Mouse (Mus musculus) neural tube, embryonic 11.5 days (tissue): Measurements from ENCODE around the gene Lepr. TPM values are rescaled to one million over a fixed set of nuclear protein-coding genes. Genes with fewer than 3 reads are reported as not detected.

Experiments
- ATAC-seq: fragments of 200-750 bp; cut with Nextera tagmentation; 2 replicates; pipeline ENCODE4 v1.8.0; 2017; ENCODE audit warnings: moderate number of reproducible peaks, mild to moderate bottlenecking, moderate TSS enrichment, moderate library complexity; ENCODE audit not compliant: insufficient read depth, low FRiP score, low TSS enrichment
- DNase-seq: peaks from one replicate; pipeline ENCODE4 v3.0.0-alpha.2; 2015; ENCODE audit warnings: low spot score
- H3K27ac ChIP-seq: fragments of 300-500 bp; sonication (generic); 2 replicates; pipeline ENCODE4 v1.5.1; 2014; ENCODE audit warnings: low read depth, mild to moderate bottlenecking, low read length
- H3K27me3 ChIP-seq: fragments of 300-500 bp; sonication (generic); 2 replicates; pipeline ENCODE4 v1.6.1; 2014; ENCODE audit warnings: mild to moderate bottlenecking, low read length, mixed read lengths; ENCODE audit not compliant: control insufficient read depth, insufficient read depth
- H3K36me3 ChIP-seq: fragments of 300-500 bp; sonication (generic); 2 replicates; pipeline ENCODE4 v1.6.1; 2014; ENCODE audit warnings: mild to moderate bottlenecking, low read length, moderate library complexity, mixed read lengths; ENCODE audit not compliant: control insufficient read depth, insufficient read depth
- H3K4me1 ChIP-seq: fragments of 300-500 bp; sonication (generic); 2 replicates; pipeline ENCODE4 v1.6.1; 2014; ENCODE audit warnings: low read length, mixed read lengths; ENCODE audit not compliant: control insufficient read depth, insufficient read depth
- H3K4me2 ChIP-seq: fragments of 300-500 bp; sonication (generic); 2 replicates; pipeline ENCODE4 v1.6.1; 2014; ENCODE audit warnings: low read depth, mild to moderate bottlenecking, moderate library complexity
- H3K4me3 ChIP-seq: fragments of 300-500 bp; sonication (generic); 2 replicates; pipeline ENCODE4 v1.5.1; 2014; ENCODE audit warnings: low read depth, low read length
- H3K9ac ChIP-seq: fragments of 300-500 bp; sonication (generic); 2 replicates; pipeline ENCODE4 v1.6.1; 2014; ENCODE audit warnings: mild to moderate bottlenecking, low read length
- H3K9me3 ChIP-seq: fragments of 300-500 bp; sonication (generic); 2 replicates; pipeline ENCODE4 v1.6.1; 2016; ENCODE audit warnings: low read length; ENCODE audit not compliant: control insufficient read depth
- WGBS: fragments of 180-500 bp; shearing (Covaris S2); extraction: QIAGEN DNeasy Blood & Tissue Kit; methylation state at CpG from one replicate; pipeline ENCODE4 v1.1.7; 2014; 5-methylcytosine and 5-hydroxymethylcytosine counted together
- polyA plus RNA-seq: library from polyadenylated mRNA; unstranded; fragments of >200 nt; fragmentation: Nextera tagmentation; extraction: Ambion mirVana; gene quantifications from 2 replicates; pipeline ENCODE4 v1.2.1, GENCODE M21; 2014

Gene Lepr
- polyA plus RNA-seq, 1 experiment from 2014 or later: 5.5 TPM

- Histone ChIP-seq H3K36me3 (no peaks in the 10 kb centered on the region), H3K27me3 (no peaks in the 10 kb centered on the region), H3K4me2 (no peak overlapping the region), H3K4me3 (no peak overlapping the region), H3K27ac (no peak overlapping the region), H3K9ac (no peak overlapping the region), H3K4me1 (no peaks in the 10 kb centered on the region), H3K9me3 (no peaks in the 10 kb centered on the region)
- DNase-seq (no peak), ATAC-seq (no peak)
- 92% methylated on average over 4 of the region's 4 CpGs for WGBS
Measured at GRCm38 (mm10) chr4:101689241-101689640, 28.0 kb upstream of the Lepr start.

GRCm38 (mm10) chr4:101689645-101690044 lies 27.6 kb upstream of the Lepr start:
- ATAC-seq: no peak
- Histone ChIP-seq H3K36me3 (no peaks in the 10 kb centered on the region), H3K27me3 (no peaks in the 10 kb centered on the region), H3K9me3 (no peaks in the 10 kb centered on the region), H3K9ac (no peak overlapping the region), H3K4me3 (no peak overlapping the region), H3K27ac (no peak overlapping the region), H3K4me2 (no peak overlapping the region), H3K4me1 (no peaks in the 10 kb centered on the region)
- WGBS: 87% methylated on average over 5 of the region's 5 CpGs
- no peak for DNase-seq

GRCm38 (mm10) chr4:101692892-101693291 lies 24.3 kb upstream of the Lepr start:
- Histone ChIP-seq H3K4me3 (no peak overlapping the region), H3K4me2 (no peak overlapping the region), H3K4me1 (no peaks in the 10 kb centered on the region), H3K27ac (no peak overlapping the region), H3K27me3 (no peaks in the 10 kb centered on the region), H3K9ac (no peak overlapping the region), H3K9me3 (no peaks in the 10 kb centered on the region), H3K36me3 (no peaks in the 10 kb centered on the region)
- ATAC-seq (no peak), DNase-seq (no peak)
- 69% methylated on average over 4 of the region's 4 CpGs for WGBS

- WGBS: 80% methylated on average over 6 of the region's 6 CpGs
- no peak overlapping the region for H3K4me2 ChIP-seq
- no peak overlapping the region for H3K27ac ChIP-seq
- no peaks in the 10 kb centered on the region for H3K9me3 ChIP-seq
- H3K27me3 ChIP-seq: no peaks in the 10 kb centered on the region
- H3K4me3 ChIP-seq: no peak overlapping the region
- H3K36me3 ChIP-seq: no peaks in the 10 kb centered on the region
- no peak overlapping the region for H3K9ac ChIP-seq
- ATAC-seq (no peak), DNase-seq (no peak)
- no peaks in the 10 kb centered on the region for H3K4me1 ChIP-seq
Measured at GRCm38 (mm10) chr4:101694529-101694928, 22.7 kb upstream of the Lepr start.

- Histone ChIP-seq H3K36me3 (no peaks in the 10 kb centered on the region), H3K9ac (no peak overlapping the region)
- WGBS: 86% methylated on average over 3 of the region's 3 CpGs
Measured at GRCm38 (mm10) chr4:101697236-101697635, 20.0 kb upstream of the Lepr start.

GRCm38 (mm10) chr4:101699423-101699822 lies 17.8 kb upstream of the Lepr start:
- H3K9ac ChIP-seq: no peak overlapping the region
- DNase-seq (no peak), ATAC-seq (no peak)
- H3K4me3 ChIP-seq: no peak overlapping the region
- 77% methylated on average over 1 of the region's 1 CpGs for WGBS
- H3K27me3 ChIP-seq: no peaks in the 10 kb centered on the region
- no peaks in the 10 kb centered on the region for H3K9me3 ChIP-seq
- H3K27ac ChIP-seq: no peak overlapping the region
- no peak overlapping the region for H3K4me2 ChIP-seq
- H3K36me3 ChIP-seq: no peaks in the 10 kb centered on the region
- H3K4me1 ChIP-seq: no peaks in the 10 kb centered on the region

More at GRCm38 (mm10) chr4:101697236-101697635, 20.0 kb upstream of the Lepr start:
- Histone ChIP-seq H3K4me3 (no peak overlapping the region), H3K9me3 (no peaks in the 10 kb centered on the region), H3K4me1 (no peaks in the 10 kb centered on the region), H3K27ac (no peak overlapping the region), H3K27me3 (no peaks in the 10 kb centered on the region), H3K4me2 (no peak overlapping the region)
- no peak for DNase-seq
- no peak for ATAC-seq

GRCm38 (mm10) chr4:101700892-101701640 lies 16.1 kb upstream of the Lepr start:
- 92% methylated on average over 14 of the region's 14 CpGs for WGBS
- H3K27me3 ChIP-seq: no peaks in the 10 kb centered on the region
- no peak for ATAC-seq

GRCm38 (mm10) chr4:101705325-101705724 lies 11.9 kb upstream of the Lepr start:
- Histone ChIP-seq H3K27ac (no peak overlapping the region), H3K27me3 (no peaks in the 10 kb centered on the region), H3K9ac (no peak overlapping the region), H3K4me2 (no peak overlapping the region), H3K4me3 (no peak overlapping the region), H3K4me1 (no peaks in the 10 kb centered on the region), H3K9me3 (no peaks in the 10 kb centered on the region), H3K36me3 (no peaks in the 10 kb centered on the region)
- ATAC-seq (no peak), DNase-seq (no peak)
- WGBS: 86% methylated on average over 9 of the region's 9 CpGs

More at GRCm38 (mm10) chr4:101700892-101701640, 16.1 kb upstream of the Lepr start:
- Histone ChIP-seq H3K4me2 (no peak overlapping the region), H3K27ac (no peak overlapping the region), H3K36me3 (no peaks in the 10 kb centered on the region), H3K9ac (no peak overlapping the region), H3K4me3 (no peak overlapping the region), H3K9me3 (no peaks in the 10 kb centered on the region), H3K4me1 (no peaks in the 10 kb centered on the region)
- no peak for DNase-seq

- no peaks in the 10 kb centered on the region for H3K27me3 ChIP-seq
- H3K4me1 ChIP-seq: no peaks in the 10 kb centered on the region
- ATAC-seq: no peak
- no peak overlapping the region for H3K9ac ChIP-seq
- 56% methylated on average over 2 of the region's 2 CpGs for WGBS
- no peak for DNase-seq
- H3K4me2 ChIP-seq: no peak overlapping the region
- no peak overlapping the region for H3K4me3 ChIP-seq
- H3K36me3 ChIP-seq: no peaks in the 10 kb centered on the region
- no peaks in the 10 kb centered on the region for H3K9me3 ChIP-seq
- H3K27ac ChIP-seq: no peak overlapping the region
Measured at GRCm38 (mm10) chr4:101707234-101707633, 10.0 kb upstream of the Lepr start.
